Mouse (Mus musculus): ENCODE results near the gene Carns1. TPM values are rescaled to one million over a fixed set of nuclear protein-coding genes. Genes with fewer than 3 reads are reported as not detected.
A peak's percentile ranks its signal among the peaks of the same experiment; 100 is the strongest.

Carns1 gene
- total and polyA plus RNA-seq, 3 experiments, result 1.7 to 4.0 (median 3.8) TPM

- peaks cover 5% of the 10 kb centered on the region for H3K27me3 ChIP-seq (replicated peaks)
- peak overlapping the region in 1 of 3 experiments; percentile 82 for H3K4me3 ChIP-seq (replicated peaks in 1 of 3; ENCODE audit: low read depth in 2 of 3, low read length in 2 of 3, poor library complexity in 1 of 3)
- no peak for DNase-seq (ENCODE audit: extremely low read depth)
- in situ Hi-C loops (cut with MboI; ENCODE audit: low pct_ligation_motif_present, low pct_unique_long_range_greater_than_20kb, low sequenced_read_pairs), result loop anchor here (5.0 kb wide), 2 partner anchors 35 to 75 kb away; partner anchors contain the start of gene Aip
- no peaks in the 10 kb centered on the region for H3K9me3 ChIP-seq (replicated peaks; ENCODE audit: low read length)
- peaks cover 10 to 52% of the 10 kb centered on the region in 2 experiments for H3K4me1 ChIP-seq (ENCODE audit: control insufficient read depth in 1 of 2, insufficient read depth in 2 of 2)
- H3K79me2 ChIP-seq (replicated peaks; ENCODE audit: control insufficient read depth, extremely low read depth, insufficient read depth, poor library complexity, severe bottlenecking), result peaks cover 12% of the 10 kb centered on the region; the same call in 1 of the 2 replicates
- dilution Hi-C loops (cut with MboI; ENCODE audit: extremely low pct_ligation_motif_present, extremely low pct_unique_long_range_greater_than_20kb, low sequenced_read_pairs), result no loop called here
- H3K9ac ChIP-seq (ENCODE audit: insufficient read depth, low read depth), result 0 out of 2 replicates have a peak overlapping the region, but pooled peaks have one; percentile 43
- H3K36me3 ChIP-seq (replicated peaks in 1 of 2; ENCODE audit: control insufficient read depth in 1 of 2, insufficient read depth in 1 of 2, low read length in 1 of 2), result peaks cover 19 to 34% of the 10 kb centered on the region in 2 experiments
- no peak overlapping the region for H3K27ac ChIP-seq (ENCODE audit: insufficient read depth, low read depth)
- peak overlapping the region; percentile 44 for H3K4me2 ChIP-seq (ENCODE audit: insufficient read depth, low read depth, poor library complexity, severe bottlenecking)
- no peak for TF ChIP-seq JUND (conservative IDR thresholded peaks at IDR 0.05; ENCODE audit: low read depth, low read length)
Measured at GRCm38 (mm10) chr19:4202149-4202548, 26.9 kb upstream of the Carns1 start.

- peaks cover 5% of the 10 kb centered on the region for H3K27me3 ChIP-seq (replicated peaks)
- dilution Hi-C loops (cut with MboI; ENCODE audit: extremely low pct_ligation_motif_present, extremely low pct_unique_long_range_greater_than_20kb, low sequenced_read_pairs) (no loop called here), in situ Hi-C loops (cut with MboI; ENCODE audit: low pct_ligation_motif_present, low pct_unique_long_range_greater_than_20kb, low sequenced_read_pairs) (loop anchor here (5.0 kb wide), 2 partner anchors 36 to 74 kb away; partner anchors contain the start of gene Aip)
- H3K27ac ChIP-seq (ENCODE audit: insufficient read depth, low read depth), result peak within 1 kb of the TSS; percentile 48
- peaks cover 15 to 59% of the 10 kb centered on the region in 2 experiments for H3K4me1 ChIP-seq (ENCODE audit: control insufficient read depth in 1 of 2, insufficient read depth in 2 of 2)
- no peaks in the 10 kb centered on the region for H3K9me3 ChIP-seq (replicated peaks; ENCODE audit: low read length)
- peak within 1 kb of the TSS; percentile 70 for H3K9ac ChIP-seq (ENCODE audit: insufficient read depth, low read depth)
- H3K4me3 ChIP-seq (replicated peaks in 1 of 3; ENCODE audit: low read depth in 2 of 3, low read length in 2 of 3, poor library complexity in 1 of 3), result peak within 1 kb of the TSS; percentile 67 to 82 (median 76)
- peak; percentile 99 for DNase-seq (ENCODE audit: extremely low read depth)
- peak within 1 kb of the TSS; percentile 44 for H3K4me2 ChIP-seq (ENCODE audit: insufficient read depth, low read depth, poor library complexity, severe bottlenecking)
- peaks cover 12% of the 10 kb centered on the region; the same call in 1 of the 2 replicates for H3K79me2 ChIP-seq (replicated peaks; ENCODE audit: control insufficient read depth, extremely low read depth, insufficient read depth, poor library complexity, severe bottlenecking)
- peaks cover 26 to 42% of the 10 kb centered on the region in 2 experiments for H3K36me3 ChIP-seq (replicated peaks in 1 of 2; ENCODE audit: control insufficient read depth in 1 of 2, insufficient read depth in 1 of 2, low read length in 1 of 2)
- TF ChIP-seq HCFC1 (IDR thresholded peaks at IDR 0.05; ENCODE audit: low read depth, low read length), result peak; percentile 71
- TF ChIP-seq ZMIZ1 (IDR thresholded peaks at IDR 0.05; ENCODE audit: low read depth, low read length), result peak; percentile 80
- no peak; the same call in 1 of the 2 replicates for TF ChIP-seq MEF2A (IDR thresholded peaks at IDR 0.05; ENCODE audit: borderline replicate concordance, low read depth, low read length)
- peak; percentile 46; the same call in 1 of the 2 replicates for TF ChIP-seq NRF1 (IDR thresholded peaks at IDR 0.05; ENCODE audit: low read depth, low read length)
- no peak for TF ChIP-seq MAFK (IDR thresholded peaks at IDR 0.05; ENCODE audit: insufficient replicate concordance, low read length)
- peak; percentile 87 for TF ChIP-seq MYC (IDR thresholded peaks at IDR 0.05; ENCODE audit: low read depth, low read length)
- no peak for TF ChIP-seq JUN (IDR thresholded peaks at IDR 0.05; ENCODE audit: insufficient read depth, low read depth, low read length)
- TF ChIP-seq USF1 (IDR thresholded peaks at IDR 0.05; ENCODE audit: low read depth, low read length), result peak; percentile 98
- TF ChIP-seq CHD1 (IDR thresholded peaks at IDR 0.05; ENCODE audit: low read depth, low read length), result no peak
- TF ChIP-seq SMC3 (IDR thresholded peaks at IDR 0.05; ENCODE audit: low read depth, low read length), result no peak
- TF ChIP-seq JUND (conservative IDR thresholded peaks at IDR 0.05; ENCODE audit: low read depth, low read length), result no peak
- peak; percentile 49 for TF ChIP-seq ETS1 (conservative IDR thresholded peaks at IDR 0.05; ENCODE audit: low read depth, low read length)
- TF ChIP-seq USF2 (conservative IDR thresholded peaks at IDR 0.05; ENCODE audit: low read depth, low read length), result peak; percentile 100
- TF ChIP-seq MXI1 (IDR thresholded peaks at IDR 0.05; ENCODE audit: low read depth, low read length), result peak; percentile 91
- no peak for TF ChIP-seq GABPA (IDR thresholded peaks at IDR 0.05; ENCODE audit: insufficient replicate concordance, low read depth, low read length)
- TF ChIP-seq RAD21 (IDR thresholded peaks at IDR 0.05; ENCODE audit: low read depth, low read length), result no peak
- peak; percentile 84 for TF ChIP-seq TBP (conservative IDR thresholded peaks at IDR 0.05; ENCODE audit: low read depth, low read length)
- no peak for TF ChIP-seq ZKSCAN1 (IDR thresholded peaks at IDR 0.05; ENCODE audit: borderline replicate concordance, low read depth, low read length)
- peak; percentile 92 for TF ChIP-seq POLR2A (IDR thresholded peaks at IDR 0.05; ENCODE audit: low read depth, low read length)
- peak; percentile 82 for TF ChIP-seq NELFE (IDR thresholded peaks at IDR 0.05; ENCODE audit: low read depth, low read length)
- no peak for TF ChIP-seq ZNF384 (IDR thresholded peaks at IDR 0.05; ENCODE audit: low read depth, low read length)
- TF ChIP-seq MAX (IDR thresholded peaks at IDR 0.05; ENCODE audit: low read length), result peak; percentile 99
- no peak for TF ChIP-seq UBTF (IDR thresholded peaks at IDR 0.05; ENCODE audit: low read depth, low read length)
- TF ChIP-seq PAX5 (IDR thresholded peaks at IDR 0.05; ENCODE audit: low read length), result no peak
- TF ChIP-seq POLR2AphosphoS2 (IDR thresholded peaks at IDR 0.05; ENCODE audit: low read depth, low read length), result no peak; the same call in 1 of the 2 replicates
- TF ChIP-seq KAT2A (IDR thresholded peaks at IDR 0.05; ENCODE audit: insufficient replicate concordance, low read length), result 0 out of 2 replicates have a peak, but pooled peaks have one; percentile 46
- peak; percentile 79 for TF ChIP-seq TCF12 (IDR thresholded peaks at IDR 0.05; ENCODE audit: low read depth, low read length)
- no peak for TF ChIP-seq MAZ (IDR thresholded peaks at IDR 0.05; ENCODE audit: low read depth, low read length)
- 0 out of 2 replicates have a peak, but pooled peaks have one; percentile 64 for TF ChIP-seq RCOR1 (conservative IDR thresholded peaks at IDR 0.05; ENCODE audit: low read depth, low read length)
- no peak for TF ChIP-seq EP300 (IDR thresholded peaks at IDR 0.05; ENCODE audit: low read length)
- TF ChIP-seq ZC3H11A (IDR thresholded peaks at IDR 0.05; ENCODE audit: low read depth, low read length), result no peak
Measured at GRCm38 (mm10) chr19:4201291-4201909, 26.1 kb upstream of the Carns1 start, which contains the start of gene Rad9a. Gene Rad9a, minus strand, starts transcription at chr19:4201662.
